Mouse (Mus musculus) hindbrain, embryonic 16.5 days (tissue): ENCODE data around the gene Psmc3ip. TPM values are rescaled to one million over a fixed set of nuclear protein-coding genes. Genes with fewer than 3 reads are reported as not detected.

Experiments used
- ATAC-seq: fragments of 200-750 bp; cut with Nextera tagmentation; 2 replicates; pipeline ENCODE4 v1.8.0; 2017; ENCODE audit warnings: moderate TSS enrichment, moderate library complexity
- H3K27ac ChIP-seq: fragments of 300-500 bp; sonication (generic); 2 replicates; pipeline ENCODE4 v1.5.1; 2014; ENCODE audit warnings: low read depth, mild to moderate bottlenecking, control low read depth, low read length, moderate library complexity
- H3K27me3 ChIP-seq: fragments of 300-500 bp; sonication (generic); replicated peaks from 2 replicates; pipeline ENCODE4 v1.6.1; 2014; ENCODE audit warnings: low read length; ENCODE audit not compliant: control insufficient read depth, insufficient read depth
- H3K36me3 ChIP-seq: fragments of 300-500 bp; sonication (generic); 2 replicates; pipeline ENCODE4 v1.6.1; 2014; ENCODE audit warnings: mild to moderate bottlenecking, low read length, moderate library complexity, mixed read lengths; ENCODE audit not compliant: control insufficient read depth, insufficient read depth
- H3K4me1 ChIP-seq: fragments of 300-500 bp; sonication (generic); 2 replicates; pipeline ENCODE4 v1.6.1; 2014; ENCODE audit warnings: low read depth, low read length; ENCODE audit not compliant: control insufficient read depth, insufficient read depth
- H3K4me2 ChIP-seq: fragments of 300-500 bp; sonication (generic); 2 replicates; pipeline ENCODE4 v1.6.1; 2014; ENCODE audit warnings: mild to moderate bottlenecking, low read length, control low read depth, moderate library complexity
- H3K4me3 ChIP-seq: fragments of 300-500 bp; sonication (generic); 2 replicates; pipeline ENCODE4 v1.5.1; 2014; ENCODE audit warnings: mild to moderate bottlenecking, low read length, control low read depth, moderate library complexity
- H3K9ac ChIP-seq: fragments of 300-500 bp; sonication (generic); 2 replicates; pipeline ENCODE4 v1.6.1; 2014; ENCODE audit warnings: low read depth, mild to moderate bottlenecking, control low read depth, low read length, moderate library complexity
- H3K9me3 ChIP-seq: fragments of 300-500 bp; sonication (generic); 2 replicates; pipeline ENCODE4 v1.6.1; 2014; ENCODE audit warnings: mild to moderate bottlenecking, low read length, moderate library complexity; ENCODE audit not compliant: control insufficient read depth
- whole genome bisulfite sequencing: fragments of 180-500 bp; shearing (Covaris S2); extraction: QIAGEN DNeasy Blood & Tissue Kit; methylation state at CpG from one replicate; pipeline ENCODE4 v1.1.7; 2014; 5-methylcytosine and 5-hydroxymethylcytosine counted together
- polyA plus RNA-seq: library from polyadenylated mRNA; unstranded; fragments of >200 nt; fragmentation: Nextera tagmentation; extraction: Ambion mirVana; gene quantifications from 2 replicates; pipeline ENCODE4 v1.2.1, GENCODE M21; 2015

Psmc3ip gene
- 17.9 and 19.0 TPM in 2 replicates for polyA plus RNA-seq

DNA sequence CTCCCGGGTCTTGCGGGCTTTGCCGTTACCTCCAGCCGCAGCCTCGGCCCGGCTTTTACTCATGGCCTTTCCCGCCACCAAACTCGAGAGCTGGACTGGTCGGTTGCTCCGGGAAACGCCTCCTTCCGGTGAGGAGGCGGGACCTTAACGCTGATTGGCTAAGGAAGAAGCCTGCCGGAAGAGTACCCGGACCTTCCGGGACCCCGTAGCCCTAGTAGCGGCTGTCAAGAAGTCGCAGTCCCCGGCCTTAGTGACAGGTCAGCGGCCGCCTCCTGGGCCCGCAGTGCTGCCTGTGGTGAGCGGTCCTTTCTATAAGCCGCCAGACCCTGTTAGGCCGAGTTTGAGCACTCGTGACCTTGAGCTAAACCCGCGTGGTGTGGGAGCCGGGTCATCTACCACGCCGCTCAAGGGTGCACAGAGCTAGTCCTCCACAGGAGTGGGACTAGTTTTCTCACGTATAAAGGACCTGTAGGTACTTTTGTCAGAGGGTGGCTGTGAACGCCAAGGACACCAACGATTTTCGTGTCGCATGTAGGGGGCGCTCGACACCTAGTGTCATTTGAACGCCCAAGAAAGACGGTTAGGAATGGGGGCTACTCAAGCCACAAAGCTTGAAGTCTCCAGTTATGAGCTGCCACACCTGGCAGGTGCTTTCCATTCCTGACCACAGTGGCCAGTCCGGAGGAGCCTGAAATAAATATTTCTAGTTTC, at the start of gene Psmc3ip:
TSS of gene Psmc3ip (minus strand) at position 123 of the 711 bp plus-strand sequence.
- H3K36me3 ChIP-seq: peaks cover 58% of the 10 kb centered on the region
- H3K9ac ChIP-seq: peak within 1 kb of the TSS; percentile 93
- H3K4me1 ChIP-seq: peaks cover 11% of the 10 kb centered on the region
- 1% methylated on average over 43 of the region's 43 CpGs for WGBS
- ATAC-seq: peak; percentile 96
- peak within 1 kb of the TSS; percentile 81 for H3K4me3 ChIP-seq
- H3K9me3 ChIP-seq: no peaks in the 10 kb centered on the region
- H3K27me3 ChIP-seq: no peaks in the 10 kb centered on the region
- H3K4me2 ChIP-seq: peak within 1 kb of the TSS; percentile 92
- H3K27ac ChIP-seq: peak within 1 kb of the TSS; percentile 96

DNA sequence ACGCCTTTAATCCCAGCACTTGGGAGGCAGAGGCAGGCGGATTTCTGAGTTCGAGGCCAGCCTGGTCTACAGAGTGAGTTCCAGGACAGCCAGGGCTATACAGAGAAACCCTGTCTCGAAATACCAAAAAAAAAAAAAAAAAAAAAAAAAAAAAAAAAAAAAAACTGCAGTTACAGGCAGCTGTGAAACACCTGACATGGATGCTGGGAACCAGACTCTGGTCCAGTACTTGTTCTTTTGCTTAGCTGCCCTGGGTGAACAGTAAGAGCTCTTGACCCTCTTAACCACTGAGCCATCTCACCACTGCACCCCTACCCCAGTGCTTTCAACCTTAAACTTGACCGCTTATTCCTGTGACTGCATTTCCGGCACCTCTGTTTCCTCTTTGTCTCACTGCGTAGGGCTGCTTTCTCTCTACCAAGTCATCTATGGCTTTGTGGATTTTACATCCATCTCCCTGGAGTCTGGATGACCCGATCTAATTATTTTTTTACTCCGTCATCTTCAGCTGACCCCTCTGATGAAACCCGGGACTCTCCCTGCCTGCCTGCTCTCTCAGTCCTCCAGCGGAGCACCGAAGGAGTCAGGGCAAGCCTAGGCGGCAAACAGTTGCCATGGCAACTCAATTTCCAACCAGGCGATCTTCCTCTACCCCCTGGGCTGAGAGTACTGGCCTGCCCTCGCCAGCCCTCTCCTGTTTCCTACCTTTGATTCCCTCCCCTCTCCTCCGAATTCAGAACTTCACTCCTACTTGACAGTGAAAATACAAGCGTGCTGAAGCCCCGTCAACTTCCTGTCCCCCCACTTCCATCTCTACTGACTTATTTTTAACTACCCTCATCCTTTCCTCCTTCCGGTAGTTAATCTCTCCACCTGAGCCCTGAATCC, 48.3 kb upstream of the Psmc3ip start:
- peak overlapping the region; percentile 39; the same call in 1 of the 2 replicates for H3K27ac ChIP-seq
- WGBS: 19% methylated on average over 18 of the region's 19 CpGs
- ATAC-seq: peak; percentile 68

DNA sequence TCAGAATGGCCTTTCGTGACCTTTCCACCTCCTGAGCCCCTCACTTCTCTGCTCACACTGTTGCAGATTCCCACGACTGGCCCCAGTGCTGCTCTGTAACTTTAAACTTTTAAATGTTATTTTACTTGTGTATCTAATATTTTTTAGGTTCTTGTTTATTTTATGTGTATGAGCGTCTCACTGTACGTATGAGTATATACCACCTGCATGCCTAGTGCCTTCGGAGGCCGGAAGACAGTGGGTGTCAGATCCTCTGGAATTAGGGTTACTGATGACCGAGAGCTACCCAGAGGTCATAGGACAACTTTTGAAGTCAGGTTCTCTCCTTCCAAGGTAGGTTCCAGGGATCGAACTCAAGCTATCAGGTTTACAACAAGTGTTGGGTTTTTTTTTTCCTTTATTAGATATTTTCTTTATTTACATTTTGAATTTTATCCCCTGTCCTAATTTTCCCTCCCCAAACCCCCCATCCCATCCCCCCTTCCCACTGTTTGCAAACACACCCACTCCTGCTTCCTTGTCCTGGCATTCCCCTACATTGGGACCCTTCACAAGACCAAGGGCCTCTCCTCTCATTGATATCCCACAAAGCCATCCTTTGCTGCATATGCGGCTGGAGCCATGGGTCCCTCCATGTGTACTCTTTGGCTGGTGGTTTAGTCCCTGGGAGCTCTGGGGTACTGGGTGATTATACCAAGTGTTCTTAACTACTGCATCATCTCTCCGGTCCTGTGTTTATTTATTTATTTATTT, 47.2 kb upstream of the Psmc3ip start:
- no peak overlapping the region for H3K27ac ChIP-seq
- H3K4me3 ChIP-seq: no peak overlapping the region
- no peak overlapping the region for H3K9ac ChIP-seq
- no peaks in the 10 kb centered on the region for H3K36me3 ChIP-seq
- H3K9me3 ChIP-seq: no peaks in the 10 kb centered on the region
- no peak overlapping the region for H3K4me2 ChIP-seq
- no peak for ATAC-seq
- H3K4me1 ChIP-seq: peaks cover 13% of the 10 kb centered on the region
- 92% methylated on average over 10 of the region's 10 CpGs for WGBS
- H3K27me3 ChIP-seq: no peaks in the 10 kb centered on the region

More for the DNA sequence above, 48.3 kb upstream of the Psmc3ip start:
- peak overlapping the region; percentile 59 for H3K9ac ChIP-seq
- H3K36me3 ChIP-seq: no peaks in the 10 kb centered on the region
- peak overlapping the region; percentile 34 for H3K4me3 ChIP-seq
- peaks cover 13% of the 10 kb centered on the region for H3K4me1 ChIP-seq
- no peaks in the 10 kb centered on the region for H3K9me3 ChIP-seq
- H3K4me2 ChIP-seq: peak overlapping the region; percentile 65
- H3K27me3 ChIP-seq: no peaks in the 10 kb centered on the region

DNA sequence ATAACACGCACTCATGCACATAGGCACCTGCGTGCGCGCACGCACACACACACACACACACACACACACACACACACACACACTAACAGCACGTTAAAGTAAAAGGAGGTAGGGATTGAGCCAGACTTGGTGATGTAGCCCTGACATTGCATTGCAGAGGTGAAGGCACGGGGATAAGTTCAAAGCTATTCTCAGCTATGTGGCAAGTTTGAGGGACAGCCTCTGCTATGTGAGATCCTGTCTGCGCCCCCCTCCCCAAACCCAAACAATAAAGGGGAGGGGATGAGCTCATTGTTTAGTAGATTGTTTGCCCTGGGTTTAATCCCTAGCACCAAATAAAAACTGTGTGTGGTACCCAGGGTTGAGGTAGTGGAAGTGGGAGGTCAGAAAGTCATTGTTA, 45.9 kb upstream of the Psmc3ip start:
- no peaks in the 10 kb centered on the region for H3K27me3 ChIP-seq
- WGBS: 92% methylated on average over 8 of the region's 8 CpGs
- H3K4me2 ChIP-seq: no peak overlapping the region
- H3K4me3 ChIP-seq: no peak overlapping the region
- ATAC-seq: no peak
- H3K36me3 ChIP-seq: no peaks in the 10 kb centered on the region
- H3K9ac ChIP-seq: no peak overlapping the region
- H3K4me1 ChIP-seq: peaks cover 9% of the 10 kb centered on the region; the same call in 1 of the 2 replicates
- H3K27ac ChIP-seq: no peak overlapping the region
- H3K9me3 ChIP-seq: no peaks in the 10 kb centered on the region

DNA sequence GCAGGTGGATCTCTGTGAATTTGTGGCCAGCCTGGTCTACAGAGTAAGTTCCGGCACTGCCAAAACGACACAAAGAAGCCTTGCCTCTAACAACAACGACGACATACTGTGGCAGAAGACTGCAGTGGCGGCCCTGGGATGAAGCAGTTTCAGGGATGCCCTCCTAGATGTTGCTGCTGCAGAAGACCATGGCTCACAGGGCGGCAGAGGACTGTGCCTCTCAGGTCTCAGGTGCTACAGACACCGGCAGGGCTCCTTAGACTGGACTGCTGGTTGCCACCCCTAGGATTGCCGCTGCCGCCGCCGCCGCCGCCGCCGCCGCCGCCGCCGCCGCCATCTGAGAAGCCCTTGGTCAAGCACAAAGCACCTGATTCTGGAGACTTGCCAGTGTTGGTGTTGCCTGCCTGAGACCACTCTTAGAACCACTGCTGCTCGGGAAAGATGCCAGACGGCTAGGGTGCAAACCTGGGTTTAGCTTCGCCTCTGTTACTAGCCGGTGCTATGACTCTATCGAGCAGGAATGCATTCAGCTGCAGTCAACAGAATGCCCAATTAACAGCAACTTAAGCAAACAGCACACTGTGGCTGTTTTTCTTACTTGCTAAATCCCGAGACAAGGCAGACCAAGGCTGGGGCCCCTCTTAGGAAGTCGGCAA, 45.1 kb upstream of the Psmc3ip start:
- peak overlapping the region; percentile 60 for H3K4me2 ChIP-seq
- no peaks in the 10 kb centered on the region for H3K9me3 ChIP-seq
- WGBS: 38% methylated on average over 27 of the region's 27 CpGs
- no peaks in the 10 kb centered on the region for H3K36me3 ChIP-seq
- peak overlapping the region; percentile 44; the same call in 1 of the 2 replicates for H3K27ac ChIP-seq
- peak overlapping the region; percentile 35 for H3K4me3 ChIP-seq
- peak overlapping the region; percentile 57 for H3K9ac ChIP-seq
- no peaks in the 10 kb centered on the region for H3K27me3 ChIP-seq
- ATAC-seq: no peak
- H3K4me1 ChIP-seq: peaks cover 9% of the 10 kb centered on the region; the same call in 1 of the 2 replicates

DNA sequence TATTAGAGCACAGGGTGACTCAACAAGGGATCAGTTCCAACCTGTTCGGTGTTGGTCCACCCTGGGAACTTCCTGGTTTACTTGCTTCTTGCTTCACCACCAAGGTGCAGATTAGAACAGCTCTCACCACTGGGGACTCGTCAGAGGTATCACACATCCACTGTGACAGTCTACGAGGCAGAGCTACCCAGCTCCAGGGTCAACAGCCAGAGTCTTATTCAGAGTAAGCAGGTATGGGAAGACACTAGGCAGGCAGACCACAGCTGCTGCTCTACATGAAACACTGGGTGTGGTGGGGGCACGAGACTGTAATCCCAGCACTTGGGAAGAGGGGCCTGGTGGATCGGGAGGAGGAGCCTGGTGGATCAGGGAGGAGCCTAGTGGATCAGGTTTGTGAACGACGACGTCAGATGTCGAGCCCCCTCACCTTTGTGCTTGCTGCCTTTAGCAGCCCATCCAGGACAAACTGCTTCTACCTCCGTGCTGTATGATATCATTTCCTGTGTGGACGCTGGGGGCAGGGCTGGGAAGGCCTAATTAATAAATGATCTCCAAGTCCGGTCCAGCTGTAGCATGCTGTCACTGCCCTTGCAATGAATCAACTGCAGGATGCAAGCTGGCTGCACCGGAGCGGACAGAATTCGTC, 43.4 kb upstream of the Psmc3ip start:
- no peaks in the 10 kb centered on the region for H3K27me3 ChIP-seq
- peak; percentile 71 for ATAC-seq
- no peak overlapping the region; the same call in 1 of the 2 replicates for H3K27ac ChIP-seq
- 22% methylated on average over 15 of the region's 15 CpGs for WGBS
- H3K9me3 ChIP-seq: no peaks in the 10 kb centered on the region
- peak overlapping the region; percentile 15 for H3K4me3 ChIP-seq
- no peaks in the 10 kb centered on the region for H3K36me3 ChIP-seq
- H3K9ac ChIP-seq: no peak overlapping the region
- H3K4me1 ChIP-seq: peaks cover 6% of the 10 kb centered on the region; the same call in 1 of the 2 replicates
- peak overlapping the region; percentile 43 for H3K4me2 ChIP-seq

DNA sequence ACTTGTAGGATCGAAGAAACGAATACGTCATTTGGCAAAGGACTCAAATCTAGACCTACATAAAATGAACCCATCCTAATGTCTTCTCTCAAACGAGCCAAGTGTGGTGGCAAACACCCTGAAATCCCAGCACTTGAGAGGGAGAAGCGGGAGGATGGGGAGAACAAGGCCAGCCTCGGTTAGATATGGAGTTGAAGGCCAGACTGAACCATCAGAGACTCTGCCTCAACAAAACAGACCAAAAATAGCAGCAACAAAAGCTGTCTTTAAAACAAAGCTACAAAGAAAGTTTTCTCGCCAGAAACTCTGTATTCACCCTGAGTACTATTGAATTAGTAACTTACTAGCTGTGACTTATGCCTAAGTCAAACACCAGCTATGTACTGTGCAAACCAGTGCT, 41.8 kb upstream of the Psmc3ip start:
- no peak for ATAC-seq
- Histone ChIP-seq H3K9ac (no peak overlapping the region), H3K36me3 (no peaks in the 10 kb centered on the region), H3K4me2 (no peak overlapping the region), H3K9me3 (no peaks in the 10 kb centered on the region), H3K4me1 (peaks cover 3% of the 10 kb centered on the region; the same call in 1 of the 2 replicates), H3K4me3 (no peak overlapping the region), H3K27ac (no peak overlapping the region), H3K27me3 (no peaks in the 10 kb centered on the region)
- WGBS: 81% methylated on average over 7 of the region's 7 CpGs

DNA sequence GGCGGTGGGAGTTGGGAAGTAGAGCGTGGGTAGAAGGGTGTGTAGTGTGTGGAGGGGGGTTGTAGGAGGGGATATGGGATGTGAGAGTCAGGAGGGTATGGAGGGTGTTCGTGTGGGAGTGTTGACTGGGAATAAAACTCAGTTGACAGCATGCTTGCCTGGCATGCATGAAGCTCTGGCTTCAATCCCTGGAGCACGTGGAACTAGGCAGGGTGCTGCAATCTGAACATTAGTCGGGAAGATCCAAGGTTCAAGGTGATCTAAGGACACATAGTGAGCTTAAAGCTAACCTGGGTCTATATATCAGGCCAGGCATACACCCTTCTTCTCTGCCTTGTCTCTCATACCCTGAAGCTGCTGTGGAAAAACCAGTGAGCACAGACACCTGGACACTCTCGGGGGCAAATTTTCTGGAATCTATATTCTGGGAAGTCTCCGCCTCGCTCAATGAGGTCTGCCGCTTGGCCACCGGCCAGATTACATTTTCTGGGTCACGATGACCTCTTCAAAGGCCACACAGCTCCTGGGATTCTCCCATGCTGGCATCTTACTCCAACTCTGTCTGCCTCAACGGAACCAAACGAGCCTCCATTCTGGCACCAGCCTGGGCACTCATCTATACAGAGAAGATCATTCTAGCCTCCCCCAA, 39.1 kb upstream of the Psmc3ip start:
- no peaks in the 10 kb centered on the region for H3K36me3 ChIP-seq
- H3K27ac ChIP-seq: no peak overlapping the region
- no peak overlapping the region for H3K9ac ChIP-seq
- no peaks in the 10 kb centered on the region for H3K9me3 ChIP-seq
- no peaks in the 10 kb centered on the region for H3K27me3 ChIP-seq
- WGBS: 82% methylated on average over 13 of the region's 13 CpGs
- no peak overlapping the region for H3K4me3 ChIP-seq
- H3K4me2 ChIP-seq: no peak overlapping the region
- no peak for ATAC-seq
- no peaks in the 10 kb centered on the region for H3K4me1 ChIP-seq
